In the genomic region with DNA sequence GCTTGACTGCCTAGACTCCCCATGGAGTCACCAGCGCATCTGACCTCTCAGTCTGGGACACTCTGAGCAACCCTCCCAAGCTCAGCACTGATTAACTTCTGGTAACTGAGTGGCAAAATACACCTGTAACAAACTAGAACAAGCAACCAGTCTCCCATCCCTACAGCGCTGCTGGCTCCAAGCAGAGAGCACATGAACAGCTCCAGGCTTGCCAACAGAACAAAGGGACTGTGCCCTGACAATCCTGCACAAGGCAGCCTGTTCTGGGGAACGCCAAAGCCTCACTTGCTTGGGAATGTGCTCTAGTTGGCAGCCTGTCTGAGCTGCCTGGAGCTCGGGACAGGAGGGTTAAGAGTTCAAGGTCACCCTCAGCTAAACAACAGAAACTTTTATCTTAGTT, we compare ENCODE assay signal across 14 mouse cellular contexts. TPM values are rescaled to one million over a fixed set of nuclear protein-coding genes. Genes with fewer than 3 reads are reported as not detected.
DNase-seq lines count a peak whose midpoint lies in the region; ATAC-seq and TF ChIP-seq lines count a peak whose summit lies in the region.
"Had no signal": no experiment of that assay in that cellular context is flagged by ENCODE, and none has a peak within 500 bp of the region (broad histone marks: within the 10 kb centered on the region; RNA-seq: fewer than 3 reads in every experiment).

No protein-coding gene starts in this region.

- ATAC-seq in heart, embryonic 14.5 days (ENCODE audit: insufficient number of reproducible peaks, insufficient read depth, low FRiP score, low read depth) = no peak

- H3K4me3 ChIP-seq in layer of hippocampus, adult 2 months = no peak overlapping the region
- H3K4me3 ChIP-seq in heart, embryonic 14.5 days (ENCODE audit: control insufficient read depth in 1 of 2, insufficient read depth in 1 of 2, low read depth in 1 of 2, low read length in 2 of 2) = no peak overlapping the region
- H3K4me3 ChIP-seq: forebrain, embryonic 10.5 days had no signal

- no peak overlapping the region for H3K4me2 ChIP-seq in heart, embryonic 14.5 days (ENCODE audit: low read length)
- H3K4me2 ChIP-seq: midbrain, embryonic 11.5 days had no signal

- peaks cover 52% of the 10 kb centered on the region for H3K36me3 ChIP-seq in heart, embryonic 14.5 days (ENCODE audit: control insufficient read depth, insufficient read depth, low read length)

- no peaks in the 10 kb centered on the region for H3K9me3 ChIP-seq in heart, embryonic 14.5 days (ENCODE audit: control insufficient read depth, low read length)

- no peak for DNase-seq in layer of hippocampus, adult 2 months (ENCODE audit: low spot score in 2 of 2)
- no peak for DNase-seq in layer of hippocampus, postnatal 25 days (ENCODE audit: extremely low spot score in 1 of 2, low spot score in 1 of 2)
- DNase-seq in adrenal gland, postnatal 14 days = peak; percentile 63
- peak; percentile 81 for DNase-seq in kidney, postnatal 14 days
- DNase-seq in thymus, adult 18-20 months = no peak
- no peak for DNase-seq in left cerebral cortex, adult 11 months (ENCODE audit: low spot score)
- DNase-seq in cerebellum, postnatal 36 days = no peak
- DNase-seq: lung, adult 2 months; spleen, adult 18-20 months; thymus, postnatal 36 days had no signal

- peak overlapping the region; percentile 72 for H3K27ac ChIP-seq in layer of hippocampus, adult 2 months
- H3K27ac ChIP-seq in heart, embryonic 14.5 days (replicated peaks in 1 of 2; ENCODE audit: control insufficient read depth in 1 of 2, insufficient read depth in 1 of 2, low read depth in 2 of 2, low read length in 2 of 2) = peak overlapping the region; percentile 60 to 81
- H3K27ac ChIP-seq: forebrain, embryonic 10.5 days had no signal

- TF ChIP-seq CTCF in layer of hippocampus, adult 2 months (conservative IDR thresholded peaks at IDR 0.05) = no peak

- H3K4me1 ChIP-seq in heart, embryonic 14.5 days (ENCODE audit: control insufficient read depth in 2 of 2, insufficient read depth in 2 of 2, low read length in 2 of 2) = peaks cover 10 to 27% of the 10 kb centered on the region in 2 experiments

- 50% methylated on average over 4 of the region's 4 CpGs for WGBS in heart, embryonic 14.5 days

- peak overlapping the region; percentile 41; the same call in 1 of the 2 replicates for H3K9ac ChIP-seq in heart, embryonic 14.5 days (ENCODE audit: low read length)

- H3K27me3 ChIP-seq in heart, embryonic 14.5 days (ENCODE audit: control insufficient read depth, insufficient read depth, low read length) = no peaks in the 10 kb centered on the region
- H3K27me3 ChIP-seq: CH12.LX had no signal

RNA-seq across cellular contexts. Expression of a gene that starts 14.2 kb away (rescaled TPM):
- 1 to 10 TPM; 6.7 to 7.3 TPM for total RNA-seq in layer of hippocampus, adult 2 months (2021)
- 1 to 10 TPM; 4.5 to 5.5 TPM for total RNA-seq in layer of hippocampus, postnatal 25 days (2021)
- 119 and 121 TPM in 2 replicates for total RNA-seq in adrenal gland, postnatal 14 days (2021)
- polyA plus RNA-seq in heart, embryonic 14.5 days (2014; fragmentation: Nextera tagmentation; extraction: Ambion mirVana) = 37.4 and 43.5 TPM in 2 replicates

RNA-seq across cellular contexts. Expression of a gene that starts 35.7 kb away (rescaled TPM):
- 100 to 1,000 TPM; 115 to 121 TPM for total RNA-seq in layer of hippocampus, adult 2 months (2021)
- total RNA-seq in layer of hippocampus, postnatal 25 days (2021) = 100 to 1,000 TPM; 118 to 133 TPM
- 196 and 213 TPM in 2 replicates for total RNA-seq in adrenal gland, postnatal 14 days (2021)
- polyA plus RNA-seq in heart, embryonic 14.5 days (2014; fragmentation: Nextera tagmentation; extraction: Ambion mirVana) = 120 and 121 TPM in 2 replicates

RNA-seq across cellular contexts. Expression of a gene that starts 59.3 kb away (rescaled TPM):
- total RNA-seq in layer of hippocampus, adult 2 months (2021) = 1,000 to 10,000 TPM; 1,462 to 1,494 TPM
- 1,000 to 10,000 TPM; 1,670 to 1,760 TPM for total RNA-seq in layer of hippocampus, postnatal 25 days (2021)
- 191 and 202 TPM in 2 replicates for total RNA-seq in adrenal gland, postnatal 14 days (2021)
- 828 and 831 TPM in 2 replicates for polyA plus RNA-seq in heart, embryonic 14.5 days (2014; fragmentation: Nextera tagmentation; extraction: Ambion mirVana)

Comparison
In these comparisons a context has a peak if more than half of its experiments do, and no peak if none do; other contexts are left out.
1. DNase-seq: peak in adrenal gland, postnatal 14 days (single experiment) and kidney, postnatal 14 days (single experiment); none in layer of hippocampus, adult 2 months (0 of 2), layer of hippocampus, postnatal 25 days (0 of 2), thymus, adult 18-20 months (0 of 2), left cerebral cortex, adult 11 months (single experiment) and cerebellum, postnatal 36 days (0 of 2).
2. RNA of a gene that starts 14.2 kb away (total RNA-seq): 119 to 121 TPM in adrenal gland, postnatal 14 days; 6.7 to 7.3 TPM in layer of hippocampus, adult 2 months and 4.5 to 5.5 TPM in layer of hippocampus, postnatal 25 days; every median in the first group is over 10 times any median in the second.